26 mouse cellular contexts compared by ENCODE assay signal in genomic region chr1:168764368-168764895, GRCm38 (mm10).
DNase-seq lines count a peak whose midpoint lies in the region; ATAC-seq and TF ChIP-seq lines count a peak whose summit lies in the region.
"Had no signal": no experiment of that assay in that cellular context is flagged by ENCODE, and none has a peak within 500 bp of the region (broad histone marks: within the 10 kb centered on the region; RNA-seq: fewer than 3 reads in every experiment).

No protein-coding gene starts in this region.

- H3K36me3 ChIP-seq in forebrain, postnatal 0 days (ENCODE audit: insufficient read depth) = no peaks in the 10 kb centered on the region
- no peaks in the 10 kb centered on the region for H3K36me3 ChIP-seq in forebrain, embryonic 15.5 days
- H3K36me3 ChIP-seq in embryonic facial prominence, embryonic 12.5 days = no peaks in the 10 kb centered on the region
- H3K36me3 ChIP-seq in limb, embryonic 14.5 days (ENCODE audit: control insufficient read depth, insufficient read depth, low read length) = no peaks in the 10 kb centered on the region
- H3K36me3 ChIP-seq: G1E; heart, embryonic 10.5 days; heart, embryonic 13.5 days; hindbrain, embryonic 12.5 days; hindbrain, embryonic 15.5 days; intestine, embryonic 15.5 days had no signal

- no peaks in the 10 kb centered on the region for H3K27me3 ChIP-seq in forebrain, postnatal 0 days (ENCODE audit: insufficient read depth, low read length)
- H3K27me3 ChIP-seq in forebrain, embryonic 15.5 days = no peaks in the 10 kb centered on the region
- no peaks in the 10 kb centered on the region for H3K27me3 ChIP-seq in embryonic facial prominence, embryonic 12.5 days
- H3K27me3 ChIP-seq in limb, embryonic 14.5 days (ENCODE audit: control insufficient read depth, insufficient read depth, low read length) = no peaks in the 10 kb centered on the region
- H3K27me3 ChIP-seq: CH12.LX; heart, embryonic 13.5 days; hindbrain, embryonic 12.5 days; hindbrain, embryonic 15.5 days; intestine, embryonic 15.5 days had no signal

- peak; percentile 20 for DNase-seq in forebrain, postnatal 0 days
- peak; percentile 52 for DNase-seq in limb, embryonic 14.5 days (ENCODE audit: low spot score)
- DNase-seq in layer of hippocampus, postnatal 14 days (ENCODE audit: low spot score in 2 of 2) = no peak
- DNase-seq in lung, adult 18-20 months = no peak
- DNase-seq: adrenal gland, adult 2 months; adrenal gland, postnatal 14 days; B cell, adult 2 months; cerebellum, adult 11 months; cerebellum, adult 2 months; cerebellum, adult 9-11 months; cerebellum, postnatal 25 days; gastrocnemius, postnatal 10 days; gastrocnemius, postnatal 36 days; heart, adult 2 months; heart, postnatal 14 days; kidney, adult 11 months had no signal

- WGBS in forebrain, postnatal 0 days = 68% methylated on average over 6 of the region's 6 CpGs
- 80% methylated on average over 6 of the region's 6 CpGs for WGBS in forebrain, embryonic 15.5 days
- WGBS in embryonic facial prominence, embryonic 12.5 days = 46% methylated on average over 6 of the region's 6 CpGs
- WGBS in limb, embryonic 14.5 days = 36% methylated on average over 6 of the region's 6 CpGs

- no peak overlapping the region for H3K4me3 ChIP-seq in forebrain, postnatal 0 days (ENCODE audit: low read depth, low read length)
- H3K4me3 ChIP-seq in forebrain, embryonic 15.5 days = no peak overlapping the region
- no peak overlapping the region for H3K4me3 ChIP-seq in embryonic facial prominence, embryonic 12.5 days
- H3K4me3 ChIP-seq in limb, embryonic 14.5 days (replicated peaks; ENCODE audit: low read length) = no peak overlapping the region
- H3K4me3 ChIP-seq: heart, adult 2 months; heart, embryonic 10.5 days; heart, embryonic 13.5 days; hindbrain, embryonic 12.5 days; hindbrain, embryonic 15.5 days; intestine, embryonic 15.5 days had no signal

- no peak overlapping the region for H3K4me2 ChIP-seq in forebrain, postnatal 0 days (ENCODE audit: low read depth)
- no peak overlapping the region for H3K4me2 ChIP-seq in forebrain, embryonic 15.5 days (replicated peaks)
- H3K4me2 ChIP-seq in embryonic facial prominence, embryonic 12.5 days (replicated peaks) = no peak overlapping the region
- H3K4me2 ChIP-seq in limb, embryonic 14.5 days (replicated peaks; ENCODE audit: low read depth, low read length, severe bottlenecking) = no peak overlapping the region
- H3K4me2 ChIP-seq: heart, embryonic 13.5 days; hindbrain, embryonic 12.5 days; hindbrain, embryonic 15.5 days; intestine, embryonic 15.5 days had no signal

- no peak overlapping the region for H3K9ac ChIP-seq in forebrain, postnatal 0 days
- no peak overlapping the region for H3K9ac ChIP-seq in forebrain, embryonic 15.5 days (replicated peaks)
- no peak overlapping the region for H3K9ac ChIP-seq in embryonic facial prominence, embryonic 12.5 days
- no peak overlapping the region for H3K9ac ChIP-seq in limb, embryonic 14.5 days (ENCODE audit: low read depth, low read length, severe bottlenecking)
- H3K9ac ChIP-seq: heart, embryonic 13.5 days; hindbrain, embryonic 12.5 days; hindbrain, embryonic 15.5 days; intestine, embryonic 15.5 days had no signal

- no peak for TF ChIP-seq CTCF in forebrain, postnatal 0 days (IDR thresholded peaks at IDR 0.05; ENCODE audit: low read depth)

- H3K4me1 ChIP-seq in forebrain, postnatal 0 days (ENCODE audit: insufficient read depth) = no peaks in the 10 kb centered on the region
- H3K4me1 ChIP-seq in forebrain, embryonic 15.5 days = 0 out of 2 replicates have a peak, but pooled peaks cover 6% of the 10 kb centered on the region
- 0 out of 2 replicates have a peak, but pooled peaks cover 4% of the 10 kb centered on the region for H3K4me1 ChIP-seq in embryonic facial prominence, embryonic 12.5 days
- peaks cover 25% of the 10 kb centered on the region for H3K4me1 ChIP-seq in limb, embryonic 14.5 days (ENCODE audit: control insufficient read depth, insufficient read depth, low read length)
- H3K4me1 ChIP-seq: heart, embryonic 10.5 days; heart, embryonic 13.5 days; hindbrain, embryonic 15.5 days; intestine, embryonic 15.5 days had no signal

- no peak for TF ChIP-seq POLR2A in limb, embryonic 14.5 days (IDR thresholded peaks at IDR 0.05; ENCODE audit: borderline replicate concordance, extremely low read depth, insufficient read depth, insufficient read length)

- ATAC-seq in forebrain, postnatal 0 days = no peak
- ATAC-seq in forebrain, embryonic 15.5 days (replicated peaks) = no peak
- ATAC-seq in embryonic facial prominence, embryonic 12.5 days (ENCODE audit: insufficient number of reproducible peaks, insufficient read depth, low FRiP score, low TSS enrichment) = 0 out of 2 replicates have a peak, but pooled peaks have one; percentile 74
- peak; percentile 53; the same call in 1 of the 2 replicates for ATAC-seq in limb, embryonic 14.5 days (ENCODE audit: low FRiP score, low read depth)
- ATAC-seq: forebrain, embryonic 14.5 days; intestine, embryonic 15.5 days had no signal

- no peaks in the 10 kb centered on the region for H3K9me3 ChIP-seq in forebrain, postnatal 0 days (ENCODE audit: low read length)
- H3K9me3 ChIP-seq in forebrain, embryonic 15.5 days = no peaks in the 10 kb centered on the region
- no peaks in the 10 kb centered on the region for H3K9me3 ChIP-seq in embryonic facial prominence, embryonic 12.5 days
- H3K9me3 ChIP-seq in limb, embryonic 14.5 days (ENCODE audit: control insufficient read depth, low read length) = no peaks in the 10 kb centered on the region
- H3K9me3 ChIP-seq: heart, embryonic 10.5 days; heart, embryonic 13.5 days; hindbrain, embryonic 12.5 days; hindbrain, embryonic 15.5 days; intestine, embryonic 15.5 days had no signal

- no peak overlapping the region for H3K27ac ChIP-seq in forebrain, postnatal 0 days (ENCODE audit: low read depth, low read length)
- no peak overlapping the region for H3K27ac ChIP-seq in forebrain, embryonic 15.5 days (replicated peaks)
- no peak overlapping the region for H3K27ac ChIP-seq in embryonic facial prominence, embryonic 12.5 days
- H3K27ac ChIP-seq in limb, embryonic 14.5 days (replicated peaks; ENCODE audit: low read depth, low read length) = no peak overlapping the region
- H3K27ac ChIP-seq: heart, adult 2 months; heart, embryonic 10.5 days; heart, embryonic 13.5 days; hindbrain, embryonic 12.5 days; hindbrain, embryonic 15.5 days; intestine, embryonic 15.5 days had no signal

Comparison
In these comparisons a context has a peak if more than half of its experiments do, and no peak if none do; other contexts are left out.
1. ATAC-seq: peak in embryonic facial prominence, embryonic 12.5 days (single experiment) and limb, embryonic 14.5 days (single experiment); none in forebrain, postnatal 0 days (single experiment) and forebrain, embryonic 15.5 days (single experiment).
2. DNase-seq: peak in forebrain, postnatal 0 days (single experiment) and limb, embryonic 14.5 days (single experiment); none in layer of hippocampus, postnatal 14 days (0 of 2) and lung, adult 18-20 months (0 of 2).